Mouse (Mus musculus) ES-Bruce4 (cell line): ENCODE measurements around the gene Wrnip1.

Experiments used
- CTCF ChIP-seq: IDR thresholded peaks from one replicate; pipeline ENCODE4 v1.8.1; 2011; ENCODE audit warnings: low read depth, low read length
- EP300 ChIP-seq: IDR thresholded peaks from 2 replicates; pipeline ENCODE4 v1.6.1; 2011; ENCODE audit warnings: low read depth, low read length; ENCODE audit not compliant: insufficient read depth

DNA sequence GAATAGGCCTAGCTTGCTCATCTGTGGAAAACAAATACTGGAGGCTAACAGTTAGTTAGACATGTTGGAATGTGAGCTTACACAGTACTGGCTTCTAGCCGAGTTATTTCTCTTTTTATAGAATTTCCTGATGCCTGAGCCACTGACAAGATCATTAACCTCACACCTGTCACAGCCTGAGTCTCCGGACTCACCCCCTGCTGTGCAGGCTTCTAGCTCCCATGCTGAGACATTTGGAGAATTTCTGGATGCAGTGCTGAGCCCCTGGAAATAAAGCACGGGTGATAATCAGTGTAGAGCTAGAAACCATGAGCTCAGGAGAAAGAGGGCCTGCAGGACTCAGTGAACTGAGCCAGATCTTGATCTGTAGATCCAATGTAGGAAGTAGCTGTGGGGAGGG is 31.9 kb upstream of the Wrnip1 start:
- TF ChIP-seq CTCF: no peak
- no peak for TF ChIP-seq EP300
